Mouse (Mus musculus): ENCODE measurements around the gene Kctd20.

DNA sequence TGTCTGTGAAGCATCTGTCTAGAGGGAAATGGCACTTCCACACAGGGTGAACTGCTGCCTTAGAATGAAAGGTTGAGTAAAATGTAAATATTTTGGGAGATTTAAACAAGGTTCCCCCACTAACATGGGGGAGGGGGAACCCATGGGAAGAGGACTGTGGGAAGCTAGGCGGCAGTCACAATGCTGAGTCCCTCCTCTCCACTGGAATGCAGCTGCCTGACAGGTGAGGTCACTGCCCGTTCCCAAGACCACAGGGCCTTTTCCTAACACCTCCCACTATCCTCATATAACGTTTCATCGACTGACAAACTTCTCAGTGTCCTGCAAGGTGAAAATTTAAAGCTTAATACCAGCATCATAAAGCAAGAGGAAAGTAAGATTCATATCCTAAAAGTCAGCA is 30.8 kb downstream of the Kctd20 start:
- no peak for TF ChIP-seq CTCF (IDR thresholded peaks at IDR 0.05; ENCODE audit: borderline replicate concordance, extremely low read depth, insufficient read depth, insufficient read length)
- TF ChIP-seq POLR2A (IDR thresholded peaks at IDR 0.05; ENCODE audit: borderline replicate concordance, extremely low read depth, insufficient read depth, insufficient read length, poor library complexity, severe bottlenecking) = no peak

All from brain, embryonic 14.5 days (tissue).